Mouse (Mus musculus) heart, adult 2 months (tissue): ENCODE data around the gene Stox2.

Experiments used
- CTCF ChIP-seq: fragments of 200-600 bp; IDR thresholded peaks from 2 replicates; pipeline ENCODE4 v1.8.1; 2022; ENCODE audit warnings: antibody characterized with exemption, mild to moderate bottlenecking, moderate library complexity
- POLR2A ChIP-seq: fragments of 200-500 bp; IDR thresholded peaks from 2 replicates; pipeline ENCODE4 v1.6.1; 2011; ENCODE audit warnings: mild to moderate bottlenecking, low read depth, low read length, control low read depth; ENCODE audit not compliant: insufficient read depth

DNA sequence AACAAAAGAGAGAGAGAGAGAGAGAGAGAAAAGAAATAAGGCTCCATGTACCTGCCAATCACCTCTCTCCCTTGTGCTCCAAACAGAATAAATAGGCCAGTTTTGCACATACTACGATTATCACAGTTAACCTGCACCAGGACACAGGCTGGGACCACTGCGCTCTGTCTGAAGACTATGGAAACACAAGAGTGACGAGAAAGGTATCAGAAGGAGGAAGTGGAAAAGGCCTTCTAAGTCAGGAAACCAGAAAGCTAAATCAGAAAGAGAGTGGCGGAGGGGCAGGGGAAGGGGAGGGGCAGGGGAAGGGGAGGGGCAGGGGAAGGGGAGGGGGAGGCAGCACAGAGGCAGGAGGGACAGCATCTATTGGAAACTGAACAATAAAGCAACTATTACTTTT, 195.3 kb downstream of the Stox2 start:
- TF ChIP-seq CTCF (no peak), POLR2A (no peak)
